In genomic region chr7:102267113-102267579, GRCm38 (mm10) we compare ENCODE assay signal across 8 mouse cellular contexts. TPM values are rescaled to one million over a fixed set of nuclear protein-coding genes. Genes with fewer than 3 reads are reported as not detected.
DNase-seq lines count a peak whose midpoint lies in the region; ATAC-seq and TF ChIP-seq lines count a peak whose summit lies in the region.

No protein-coding gene starts in this region.

- peak; percentile 9; the same call in 1 of the 2 replicates for TF ChIP-seq CTCF in bone marrow macrophage, adult 2 months (IDR thresholded peaks at IDR 0.05; ENCODE audit: low read depth, low read length)
- peak; percentile 68; the same call in 1 of the 2 replicates for TF ChIP-seq CTCF in spleen, adult 2 months (IDR thresholded peaks at IDR 0.05; ENCODE audit: extremely low read depth, insufficient read depth, insufficient read length, insufficient replicate concordance)

- DNase-seq in B cell, adult 2 months = peak; percentile 94 to 96
- DNase-seq in heart, adult 9 months (ENCODE audit: low spot score in 2 of 2) = peak; percentile 94
- peak; percentile 95 for DNase-seq in limb, embryonic 14.5 days (ENCODE audit: low spot score)
- peak; percentile 90 to 96 for DNase-seq in spleen, adult 2 months (ENCODE audit: low read depth in 1 of 2, low spot score in 2 of 2)

- H3K27ac ChIP-seq in bone marrow macrophage, adult 2 months (ENCODE audit: insufficient read depth, low read depth, low read length) = peak overlapping the region; percentile 82
- peak overlapping the region; percentile 68 for H3K27ac ChIP-seq in embryonic facial prominence, embryonic 15.5 days (replicated peaks)
- no peak overlapping the region for H3K27ac ChIP-seq in kidney, embryonic 14.5 days (ENCODE audit: low read depth, low read length)
- H3K27ac ChIP-seq in limb, embryonic 14.5 days (replicated peaks; ENCODE audit: low read depth, low read length) = peak overlapping the region; percentile 38; the same call in 1 of the 2 replicates
- H3K27ac ChIP-seq in midbrain, embryonic 16.5 days (ENCODE audit: low read length) = peak overlapping the region; percentile 70
- H3K27ac ChIP-seq in spleen, adult 2 months (ENCODE audit: insufficient read depth, low read length) = peak overlapping the region; percentile 98

- peaks cover 17% of the 10 kb centered on the region for H3K4me1 ChIP-seq in bone marrow macrophage, adult 2 months (ENCODE audit: control insufficient read depth, insufficient read depth, low read length)
- H3K4me1 ChIP-seq in embryonic facial prominence, embryonic 15.5 days = peaks cover 21% of the 10 kb centered on the region
- no peaks in the 10 kb centered on the region for H3K4me1 ChIP-seq in kidney, embryonic 14.5 days (ENCODE audit: control insufficient read depth, insufficient read depth, low read length)
- H3K4me1 ChIP-seq in limb, embryonic 14.5 days (ENCODE audit: control insufficient read depth, insufficient read depth, low read length) = peaks cover 6% of the 10 kb centered on the region; the same call in 1 of the 2 replicates
- H3K4me1 ChIP-seq in midbrain, embryonic 16.5 days (ENCODE audit: control insufficient read depth, insufficient read depth, low read length) = peaks cover 19% of the 10 kb centered on the region
- peaks cover 7% of the 10 kb centered on the region for H3K4me1 ChIP-seq in spleen, adult 2 months (ENCODE audit: control insufficient read depth, insufficient read depth, insufficient read length)

- peak; percentile 88 for ATAC-seq in embryonic facial prominence, embryonic 15.5 days (ENCODE audit: insufficient number of reproducible peaks, low FRiP score, low TSS enrichment, low read depth)
- ATAC-seq in kidney, embryonic 14.5 days (ENCODE audit: low FRiP score, low TSS enrichment) = peak; percentile 93
- ATAC-seq in limb, embryonic 14.5 days (ENCODE audit: low FRiP score, low read depth) = peak; percentile 91
- ATAC-seq in midbrain, embryonic 16.5 days = peak; percentile 94

- under 1% methylated on average over 34 of the region's 34 CpGs for WGBS in embryonic facial prominence, embryonic 15.5 days
- WGBS in kidney, embryonic 14.5 days = under 1% methylated on average over 32 of the region's 34 CpGs
- WGBS in limb, embryonic 14.5 days = 0% methylated on average over 34 of the region's 34 CpGs
- 0% methylated on average over 34 of the region's 34 CpGs for WGBS in midbrain, embryonic 16.5 days
- under 1% methylated on average over 34 of the region's 34 CpGs for WGBS in spleen, adult 2 months

- H3K27me3 ChIP-seq in embryonic facial prominence, embryonic 15.5 days = no peaks in the 10 kb centered on the region
- no peaks in the 10 kb centered on the region for H3K27me3 ChIP-seq in kidney, embryonic 14.5 days (ENCODE audit: control insufficient read depth, insufficient read depth, low read length)
- H3K27me3 ChIP-seq in limb, embryonic 14.5 days (ENCODE audit: control insufficient read depth, insufficient read depth, low read length) = no peaks in the 10 kb centered on the region; the same call in 1 of the 2 replicates
- H3K27me3 ChIP-seq in midbrain, embryonic 16.5 days (ENCODE audit: control insufficient read depth, insufficient read depth, low read depth, low read length) = no peaks in the 10 kb centered on the region
- no peaks in the 10 kb centered on the region for H3K27me3 ChIP-seq in spleen, adult 2 months (ENCODE audit: control insufficient read depth, insufficient read depth, low read length)

- peak overlapping the region; percentile 89 for H3K4me3 ChIP-seq in bone marrow macrophage, adult 2 months (ENCODE audit: insufficient read depth, low read length)
- H3K4me3 ChIP-seq in embryonic facial prominence, embryonic 15.5 days (replicated peaks) = peak overlapping the region; percentile 63
- peak overlapping the region; percentile 85 for H3K4me3 ChIP-seq in kidney, embryonic 14.5 days (ENCODE audit: low read length)
- H3K4me3 ChIP-seq in limb, embryonic 14.5 days (replicated peaks; ENCODE audit: low read length) = peak overlapping the region; percentile 86
- H3K4me3 ChIP-seq in midbrain, embryonic 16.5 days (ENCODE audit: low read depth, low read length) = peak overlapping the region; percentile 85
- peak overlapping the region; percentile 95 for H3K4me3 ChIP-seq in spleen, adult 2 months (ENCODE audit: extremely low read depth, insufficient read depth, insufficient read length)

- peak overlapping the region; percentile 78; the same call in 1 of the 2 replicates for H3K9ac ChIP-seq in embryonic facial prominence, embryonic 15.5 days
- peak overlapping the region; percentile 72 for H3K9ac ChIP-seq in kidney, embryonic 14.5 days (ENCODE audit: low read depth, low read length)
- H3K9ac ChIP-seq in limb, embryonic 14.5 days (ENCODE audit: low read depth, low read length, severe bottlenecking) = peak overlapping the region; percentile 78
- H3K9ac ChIP-seq in midbrain, embryonic 16.5 days (ENCODE audit: low read depth, low read length) = peak overlapping the region; percentile 79

- H3K9me3 ChIP-seq in embryonic facial prominence, embryonic 15.5 days (replicated peaks) = no peaks in the 10 kb centered on the region
- no peaks in the 10 kb centered on the region for H3K9me3 ChIP-seq in kidney, embryonic 14.5 days (ENCODE audit: control insufficient read depth, low read length)
- H3K9me3 ChIP-seq in limb, embryonic 14.5 days (ENCODE audit: control insufficient read depth, low read length) = no peaks in the 10 kb centered on the region
- H3K9me3 ChIP-seq in midbrain, embryonic 16.5 days (replicated peaks; ENCODE audit: control insufficient read depth, low read length, poor library complexity, severe bottlenecking) = no peaks in the 10 kb centered on the region

- no peak for TF ChIP-seq POLR2A in bone marrow macrophage, adult 2 months (IDR thresholded peaks at IDR 0.05; ENCODE audit: borderline replicate concordance, low read depth, low read length)
- TF ChIP-seq POLR2A in limb, embryonic 14.5 days (IDR thresholded peaks at IDR 0.05; ENCODE audit: borderline replicate concordance, extremely low read depth, insufficient read depth, insufficient read length) = no peak
- no peak; the same call in 1 of the 2 replicates for TF ChIP-seq POLR2A in spleen, adult 2 months (IDR thresholded peaks at IDR 0.05; ENCODE audit: low read depth, low read length)

- no peaks in the 10 kb centered on the region for H3K36me3 ChIP-seq in embryonic facial prominence, embryonic 15.5 days
- no peaks in the 10 kb centered on the region for H3K36me3 ChIP-seq in kidney, embryonic 14.5 days (ENCODE audit: control insufficient read depth, insufficient read depth, low read length)
- H3K36me3 ChIP-seq in limb, embryonic 14.5 days (ENCODE audit: control insufficient read depth, insufficient read depth, low read length) = no peaks in the 10 kb centered on the region
- H3K36me3 ChIP-seq in midbrain, embryonic 16.5 days (ENCODE audit: control insufficient read depth, insufficient read depth, low read length) = no peaks in the 10 kb centered on the region
- no peaks in the 10 kb centered on the region for H3K36me3 ChIP-seq in spleen, adult 2 months (ENCODE audit: control insufficient read depth, insufficient read depth, low read length)

- H3K4me2 ChIP-seq in embryonic facial prominence, embryonic 15.5 days (replicated peaks) = peak overlapping the region; percentile 83
- peak overlapping the region; percentile 97 for H3K4me2 ChIP-seq in kidney, embryonic 14.5 days (replicated peaks; ENCODE audit: low read depth, low read length)
- peak overlapping the region; percentile 90 for H3K4me2 ChIP-seq in limb, embryonic 14.5 days (replicated peaks; ENCODE audit: low read depth, low read length, severe bottlenecking)
- peak overlapping the region; percentile 94 for H3K4me2 ChIP-seq in midbrain, embryonic 16.5 days (ENCODE audit: low read length)

RNA-seq across cellular contexts. Expression of gene Stim1, which starts 0.5 kb away (rescaled TPM):
- polyA plus RNA-seq in bone marrow macrophage, adult 2 months (2012; ENCODE audit: insufficient read depth, insufficient read length, missing spikeins) = 43.4 and 50.2 TPM in 2 replicates
- polyA plus RNA-seq in embryonic facial prominence, embryonic 15.5 days (2015; fragmentation: Nextera tagmentation; extraction: Ambion mirVana) = 39.9 and 42.1 TPM in 2 replicates
- 8.1 and 11.6 TPM in 2 replicates for polyA plus RNA-seq in kidney, embryonic 14.5 days (2014; fragmentation: Nextera tagmentation; extraction: Ambion mirVana)
- polyA plus RNA-seq in limb, embryonic 14.5 days (2012; rRNA removed) = 49.1 and 66.1 TPM in 2 replicates
- polyA plus RNA-seq in limb, embryonic 14.5 days (2014; fragmentation: Nextera tagmentation; extraction: Ambion mirVana) = 27.7 and 31.7 TPM in 2 replicates
- 10.2 and 12.5 TPM in 2 replicates for polyA plus RNA-seq in midbrain, embryonic 16.5 days (2015; fragmentation: Nextera tagmentation; extraction: Ambion mirVana)
- 49.3 and 57.8 TPM in 2 replicates for polyA plus RNA-seq in spleen, adult 2 months (2012; rRNA removed)

RNA-seq across cellular contexts. Expression of gene Rhog, which starts 11.3 kb away (rescaled TPM):
- 537 and 572 TPM in 2 replicates for polyA plus RNA-seq in bone marrow macrophage, adult 2 months (2012; ENCODE audit: insufficient read depth, insufficient read length, missing spikeins)
- 69.9 and 70.3 TPM in 2 replicates for polyA plus RNA-seq in embryonic facial prominence, embryonic 15.5 days (2015; fragmentation: Nextera tagmentation; extraction: Ambion mirVana)
- polyA plus RNA-seq in kidney, embryonic 14.5 days (2014; fragmentation: Nextera tagmentation; extraction: Ambion mirVana) = 47.6 and 62.6 TPM in 2 replicates
- 48.7 and 55.6 TPM in 2 replicates for polyA plus RNA-seq in limb, embryonic 14.5 days (2012; rRNA removed)
- polyA plus RNA-seq in limb, embryonic 14.5 days (2014; fragmentation: Nextera tagmentation; extraction: Ambion mirVana) = 70.3 and 73.7 TPM in 2 replicates
- 12.8 and 14.6 TPM in 2 replicates for polyA plus RNA-seq in midbrain, embryonic 16.5 days (2015; fragmentation: Nextera tagmentation; extraction: Ambion mirVana)
- polyA plus RNA-seq in spleen, adult 2 months (2012; rRNA removed) = 165 and 178 TPM in 2 replicates

RNA-seq across cellular contexts. Expression of gene Pgap2, which starts 57.1 kb away (rescaled TPM):
- polyA plus RNA-seq in bone marrow macrophage, adult 2 months (2012; ENCODE audit: insufficient read depth, insufficient read length, missing spikeins) = 103 and 110 TPM in 2 replicates
- polyA plus RNA-seq in embryonic facial prominence, embryonic 15.5 days (2015; fragmentation: Nextera tagmentation; extraction: Ambion mirVana) = 94.2 and 94.5 TPM in 2 replicates
- polyA plus RNA-seq in kidney, embryonic 14.5 days (2014; fragmentation: Nextera tagmentation; extraction: Ambion mirVana) = 80.9 and 85.3 TPM in 2 replicates
- 77.1 and 108 TPM in 2 replicates for polyA plus RNA-seq in limb, embryonic 14.5 days (2012; rRNA removed)
- polyA plus RNA-seq in limb, embryonic 14.5 days (2014; fragmentation: Nextera tagmentation; extraction: Ambion mirVana) = 94.2 and 102 TPM in 2 replicates
- 57.8 and 61.3 TPM in 2 replicates for polyA plus RNA-seq in midbrain, embryonic 16.5 days (2015; fragmentation: Nextera tagmentation; extraction: Ambion mirVana)
- polyA plus RNA-seq in spleen, adult 2 months (2012; rRNA removed) = 57.8 and 72.9 TPM in 2 replicates

RNA-seq across cellular contexts. Expression of gene Nup98, which starts 57.2 kb away (rescaled TPM):
- 33.3 and 36.9 TPM in 2 replicates for polyA plus RNA-seq in bone marrow macrophage, adult 2 months (2012; ENCODE audit: insufficient read depth, insufficient read length, missing spikeins)
- polyA plus RNA-seq in embryonic facial prominence, embryonic 15.5 days (2015; fragmentation: Nextera tagmentation; extraction: Ambion mirVana) = 29.4 and 31.8 TPM in 2 replicates
- polyA plus RNA-seq in kidney, embryonic 14.5 days (2014; fragmentation: Nextera tagmentation; extraction: Ambion mirVana) = 37.5 and 55.4 TPM in 2 replicates
- 27.3 and 28.3 TPM in 2 replicates for polyA plus RNA-seq in limb, embryonic 14.5 days (2012; rRNA removed)
- polyA plus RNA-seq in limb, embryonic 14.5 days (2014; fragmentation: Nextera tagmentation; extraction: Ambion mirVana) = 38.9 and 41.5 TPM in 2 replicates
- polyA plus RNA-seq in midbrain, embryonic 16.5 days (2015; fragmentation: Nextera tagmentation; extraction: Ambion mirVana) = 19.9 and 21.2 TPM in 2 replicates
- 11.5 and 13.5 TPM in 2 replicates for polyA plus RNA-seq in spleen, adult 2 months (2012; rRNA removed)
